Mouse (Mus musculus) midbrain, embryonic 14.5 days (tissue): ENCODE measurements around the gene Ppip5k1. TPM values are rescaled to one million over a fixed set of nuclear protein-coding genes. Genes with fewer than 3 reads are reported as not detected.
"Not testable (repeated sequence)": the region's sequence is repeated elsewhere in the genome, so short reads cannot be mapped to it uniquely, and the experiment has no call there.

Source experiments
- ATAC-seq: fragments of 200-750 bp; cut with Nextera tagmentation; 2 replicates; pipeline ENCODE4 v1.8.0; 2017; ENCODE audit warnings: moderate number of reproducible peaks, moderate library complexity; ENCODE audit not compliant: low FRiP score, low TSS enrichment
- DNase-seq: peaks from one replicate; pipeline ENCODE4 v3.0.0-alpha.2; 2015
- H3K27ac ChIP-seq: fragments of 300-500 bp; sonication (generic); replicated peaks from 2 replicates; pipeline ENCODE4 v1.5.1; 2014; ENCODE audit warnings: mild to moderate bottlenecking, low read depth, low read length, moderate library complexity
- H3K27me3 ChIP-seq: fragments of 300-500 bp; sonication (generic); 2 replicates; pipeline ENCODE4 v1.6.1; 2014; ENCODE audit warnings: low read length, control low read depth, mixed read lengths; ENCODE audit not compliant: control insufficient read depth, insufficient read depth
- H3K36me3 ChIP-seq: fragments of 300-500 bp; sonication (generic); 2 replicates; pipeline ENCODE4 v1.6.1; 2014; ENCODE audit warnings: low read length, control low read depth; ENCODE audit not compliant: control insufficient read depth, insufficient read depth
- H3K4me1 ChIP-seq: fragments of 300-500 bp; sonication (generic); 2 replicates; pipeline ENCODE4 v1.6.1; 2014; ENCODE audit warnings: mild to moderate bottlenecking, antibody characterized with exemption, low read length, control low read depth; ENCODE audit not compliant: control insufficient read depth, insufficient read depth
- H3K4me2 ChIP-seq: fragments of 300-500 bp; sonication (generic); 2 replicates; pipeline ENCODE4 v1.6.1; 2014; ENCODE audit warnings: mild to moderate bottlenecking, low read length, moderate library complexity
- H3K4me3 ChIP-seq: fragments of 300-500 bp; sonication (generic); replicated peaks from 2 replicates; pipeline ENCODE4 v1.5.1; 2014; ENCODE audit warnings: low read depth, low read length
- H3K9ac ChIP-seq: fragments of 300-500 bp; sonication (generic); replicated peaks from 2 replicates; pipeline ENCODE4 v1.6.1; 2014; ENCODE audit warnings: mild to moderate bottlenecking, low read length, moderate library complexity
- H3K9me3 ChIP-seq: fragments of 300-500 bp; sonication (generic); 2 replicates; pipeline ENCODE4 v1.6.1; 2016; ENCODE audit warnings: low read length, control low read depth, mixed read lengths; ENCODE audit not compliant: control insufficient read depth
- WGBS: fragments of 180-500 bp; shearing (Covaris S2); extraction: QIAGEN DNeasy Blood & Tissue Kit; methylation state at CpG from one replicate; pipeline ENCODE4 v1.1.7; 2014; 5-methylcytosine and 5-hydroxymethylcytosine counted together
- polyA plus RNA-seq: library from polyadenylated mRNA; unstranded; fragments of >200 nt; fragmentation: Nextera tagmentation; extraction: Ambion mirVana; gene quantifications from 2 replicates; pipeline ENCODE4 v1.2.1, GENCODE M21; 2014

Gene Ppip5k1
- 14.9 and 19.7 TPM in 2 replicates for polyA plus RNA-seq

DNA sequence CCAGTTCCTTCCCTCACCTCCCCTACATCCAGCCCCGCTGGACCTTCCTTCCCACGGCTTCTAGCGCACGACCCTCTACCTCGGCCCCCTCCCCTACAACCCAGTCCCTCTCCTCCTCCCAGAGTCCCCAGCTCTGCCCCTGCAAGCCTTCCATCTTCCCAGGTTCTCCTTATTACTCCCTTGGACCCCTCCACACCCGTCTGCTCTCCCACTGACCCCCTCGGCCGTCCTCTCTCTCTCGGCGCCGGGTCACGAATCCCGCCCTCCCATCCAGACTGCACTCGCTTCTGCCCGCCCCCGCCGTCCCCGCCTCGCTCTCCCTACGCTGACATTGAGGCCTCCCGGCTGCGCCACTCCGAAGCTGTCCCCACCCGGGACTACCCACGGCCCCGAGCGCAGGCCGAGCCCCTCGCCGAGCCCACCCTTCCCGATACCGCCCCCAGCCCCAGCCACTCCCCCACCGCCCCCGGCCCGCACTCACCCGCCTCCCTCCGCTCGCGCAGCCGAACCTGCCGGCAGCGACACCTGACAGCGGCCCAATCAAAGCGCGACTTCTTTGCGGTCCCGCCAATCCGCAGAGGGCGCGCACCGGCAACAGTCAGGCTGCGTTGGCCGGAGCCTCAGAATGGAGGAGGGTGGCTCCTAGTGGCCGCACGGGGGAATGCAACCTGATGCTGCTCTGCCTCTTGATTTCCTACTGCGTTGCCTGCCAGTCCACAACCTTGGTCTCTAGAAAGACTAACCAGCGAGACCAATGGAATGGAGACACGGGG, at the start of gene Ppip5k1:
Ppip5k1 (minus strand) TSS at position 577 of the 773 bp plus-strand sequence.
- ATAC-seq (peak; percentile 96), DNase-seq (peak; percentile 98)
- WGBS, result under 1% methylated on average over 57 of the region's 58 CpGs
- Histone ChIP-seq H3K9me3 (no peaks in the 10 kb centered on the region), H3K27ac (peak within 1 kb of the TSS; percentile 87), H3K9ac (peak within 1 kb of the TSS; percentile 75), H3K4me2 (peak within 1 kb of the TSS; percentile 55), H3K4me1 (peaks cover 14% of the 10 kb centered on the region), H3K27me3 (peaks cover 9% of the 10 kb centered on the region; the same call in 1 of the 2 replicates), H3K4me3 (peak within 1 kb of the TSS; percentile 58), H3K36me3 (no peaks in the 10 kb centered on the region)

DNA sequence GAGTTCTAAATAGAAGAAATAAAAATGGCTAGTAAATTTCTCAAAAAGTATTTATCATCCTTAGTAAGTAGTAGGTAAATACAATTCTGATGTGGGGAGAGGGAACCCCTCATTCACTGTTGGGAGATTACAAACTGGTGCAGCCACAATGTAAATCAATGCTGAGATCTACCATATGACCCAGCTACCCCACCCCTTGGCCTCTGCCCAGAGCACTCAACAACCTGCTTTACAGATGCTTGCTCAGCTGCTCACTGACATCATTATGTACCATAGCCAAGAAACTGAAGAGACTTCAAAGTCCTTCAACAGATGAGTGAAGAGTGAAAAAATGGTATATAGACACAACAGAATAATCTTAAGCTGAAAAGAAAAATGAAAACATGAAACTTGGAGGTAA, 48.1 kb upstream of the Ppip5k1 start:
- DNase-seq (no peak), ATAC-seq (no peak)
- Histone ChIP-seq H3K27ac (no peak overlapping the region), H3K4me3 (no peak overlapping the region), H3K27me3 (no peaks in the 10 kb centered on the region), H3K36me3 (no peaks in the 10 kb centered on the region), H3K4me2 (no peak overlapping the region), H3K9ac (no peak overlapping the region), H3K9me3 (no peaks in the 10 kb centered on the region), H3K4me1 (no peaks in the 10 kb centered on the region)

DNA sequence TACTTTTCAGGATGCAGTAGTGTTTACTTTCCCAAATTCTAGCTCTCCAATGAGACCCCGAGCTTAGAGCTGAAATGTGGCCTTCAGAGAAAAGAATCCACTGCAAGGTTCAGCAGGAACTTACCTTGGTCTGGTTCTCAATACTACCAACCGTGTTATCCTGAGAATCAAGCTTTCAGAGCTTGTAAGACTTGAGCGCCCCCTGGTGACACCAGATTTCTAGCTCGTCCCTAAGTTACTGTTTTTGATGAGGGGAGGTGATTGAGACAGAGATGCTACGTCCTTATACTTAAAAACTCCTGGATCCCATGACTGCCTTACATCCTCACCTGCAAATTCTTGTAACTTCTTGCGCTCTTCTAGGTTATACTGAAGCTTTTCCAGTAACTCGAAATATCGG, 41.4 kb upstream of the Ppip5k1 start:
- Histone ChIP-seq H3K36me3 (no peaks in the 10 kb centered on the region), H3K4me2 (no peak overlapping the region), H3K4me1 (no peaks in the 10 kb centered on the region), H3K27me3 (no peaks in the 10 kb centered on the region), H3K9ac (no peak overlapping the region), H3K4me3 (no peak overlapping the region), H3K9me3 (no peaks in the 10 kb centered on the region), H3K27ac (no peak overlapping the region)
- 15% methylated on average over 8 of the region's 8 CpGs for WGBS
- peak; percentile 96 for DNase-seq
- no peak for ATAC-seq

DNA sequence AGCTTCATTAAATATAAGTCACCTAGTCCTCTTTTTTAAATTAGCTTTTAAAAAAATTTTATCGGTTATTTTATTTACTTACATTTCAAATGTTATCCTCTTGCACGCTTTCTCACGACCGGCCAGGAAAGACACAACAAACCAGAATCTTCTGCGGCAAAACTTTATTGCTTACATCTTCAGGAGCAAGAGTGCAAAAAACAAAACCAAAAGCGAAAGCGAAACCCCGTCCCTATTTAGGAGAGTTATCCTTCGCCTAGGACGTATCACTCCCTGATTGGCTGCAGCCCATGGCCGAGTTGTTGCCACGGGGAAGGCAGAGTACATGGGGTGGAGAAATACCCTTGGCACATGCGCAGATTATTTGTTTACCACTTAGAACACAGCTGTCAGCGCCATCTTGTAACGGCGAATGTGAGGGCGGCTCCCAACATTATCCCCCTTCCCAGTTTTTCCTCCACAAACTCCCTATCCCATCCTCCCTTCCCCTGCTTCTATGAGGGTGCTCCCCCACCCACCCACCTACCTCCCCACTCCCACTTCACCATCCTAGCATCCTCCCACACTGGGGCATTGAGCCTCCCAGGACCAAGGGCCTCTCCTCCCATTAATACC, 31.9 kb upstream of the Ppip5k1 start, which contains the start of gene Strc:
Strc (minus strand) TSS at position 208 of the 615 bp plus-strand sequence.
- H3K27ac ChIP-seq, H3K36me3 ChIP-seq, H3K9ac ChIP-seq, H3K4me1 ChIP-seq, H3K27me3 ChIP-seq, ATAC-seq, H3K4me3 ChIP-seq, DNase-seq, H3K9me3 ChIP-seq, H3K4me2 ChIP-seq: not testable (repeated sequence)
- WGBS, result 97% methylated on average over 15 of the region's 17 CpGs

DNA sequence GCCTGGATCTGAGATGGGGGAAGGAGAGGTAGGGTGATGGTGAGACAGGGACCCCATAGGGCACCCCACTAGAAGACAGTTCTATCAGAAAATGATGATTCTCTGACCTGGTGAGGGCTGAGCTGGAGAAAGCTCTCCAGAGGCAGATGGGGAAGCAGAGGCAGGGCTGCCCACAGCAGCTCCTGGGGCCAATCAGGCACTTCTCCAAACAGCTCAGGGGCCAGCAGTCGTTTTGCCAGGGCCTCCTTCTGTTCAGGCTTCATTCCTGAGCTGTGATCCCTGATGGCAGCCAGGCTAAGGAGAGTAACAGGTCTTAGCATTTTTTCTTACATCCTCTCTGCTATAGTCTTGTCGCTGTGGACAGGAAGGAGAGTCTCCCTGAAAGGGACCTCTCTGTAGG, 19.6 kb upstream of the Ppip5k1 start:
- ATAC-seq (no peak), DNase-seq (no peak)
- Histone ChIP-seq H3K9me3 (no peaks in the 10 kb centered on the region), H3K27me3 (no peaks in the 10 kb centered on the region), H3K36me3 (no peaks in the 10 kb centered on the region), H3K4me1 (no peaks in the 10 kb centered on the region), H3K27ac (no peak overlapping the region), H3K9ac (no peak overlapping the region), H3K4me2 (no peak overlapping the region), H3K4me3 (no peak overlapping the region)
- WGBS, result 55% methylated on average over 2 of the region's 2 CpGs

DNA sequence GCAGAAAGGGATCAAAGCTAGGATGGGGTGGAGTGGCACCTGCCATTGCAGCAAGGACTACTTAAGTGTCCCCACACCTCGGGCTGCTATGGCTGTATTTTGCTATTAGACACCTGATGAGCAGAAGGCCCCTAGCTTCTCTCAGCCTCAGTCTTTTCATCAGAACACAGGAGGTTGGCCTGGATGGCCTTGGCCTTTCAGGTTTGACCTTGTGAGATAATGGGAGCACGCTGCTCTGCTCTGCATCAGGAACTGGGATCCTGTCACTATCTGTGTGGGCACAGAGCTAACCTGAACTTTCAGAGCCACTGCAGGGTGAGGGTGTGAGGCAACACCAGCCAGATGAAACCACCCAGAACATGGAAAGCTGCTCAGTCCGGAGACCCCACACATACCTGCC, 17.1 kb upstream of the Ppip5k1 start:
- no peak for ATAC-seq
- DNase-seq, result no peak
- Histone ChIP-seq H3K27ac (no peak overlapping the region), H3K4me3 (no peak overlapping the region), H3K36me3 (no peaks in the 10 kb centered on the region), H3K27me3 (no peaks in the 10 kb centered on the region), H3K4me1 (no peaks in the 10 kb centered on the region), H3K9ac (no peak overlapping the region), H3K9me3 (no peaks in the 10 kb centered on the region), H3K4me2 (no peak overlapping the region)
- WGBS, result 84% methylated on average over 3 of the region's 3 CpGs

DNA sequence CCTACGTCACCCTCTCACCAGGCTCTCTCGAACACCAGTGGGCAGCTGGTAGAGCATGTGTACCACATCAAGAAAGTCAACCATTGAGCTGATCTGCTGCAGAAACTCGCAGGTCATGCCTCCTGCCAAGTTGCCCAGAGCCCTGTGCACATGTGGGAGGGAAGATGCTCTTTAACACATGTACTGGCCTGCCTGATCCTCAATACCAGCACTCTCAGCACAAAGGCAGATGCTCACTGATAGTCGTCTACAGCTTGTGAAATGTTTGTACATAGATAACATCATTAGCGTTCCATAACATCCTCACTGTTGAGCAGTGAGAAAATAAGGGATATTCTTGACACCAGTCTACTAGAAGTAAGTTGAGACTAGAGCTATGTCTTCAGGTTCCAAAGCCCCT, 15.7 kb upstream of the Ppip5k1 start:
- Histone ChIP-seq H3K9ac (no peak overlapping the region), H3K36me3 (no peaks in the 10 kb centered on the region), H3K4me2 (no peak overlapping the region), H3K4me3 (no peak overlapping the region), H3K4me1 (no peaks in the 10 kb centered on the region), H3K27me3 (no peaks in the 10 kb centered on the region), H3K27ac (no peak overlapping the region), H3K9me3 (no peaks in the 10 kb centered on the region)
- 86% methylated on average over 5 of the region's 5 CpGs for WGBS
- no peak for ATAC-seq
- DNase-seq, result no peak

DNA sequence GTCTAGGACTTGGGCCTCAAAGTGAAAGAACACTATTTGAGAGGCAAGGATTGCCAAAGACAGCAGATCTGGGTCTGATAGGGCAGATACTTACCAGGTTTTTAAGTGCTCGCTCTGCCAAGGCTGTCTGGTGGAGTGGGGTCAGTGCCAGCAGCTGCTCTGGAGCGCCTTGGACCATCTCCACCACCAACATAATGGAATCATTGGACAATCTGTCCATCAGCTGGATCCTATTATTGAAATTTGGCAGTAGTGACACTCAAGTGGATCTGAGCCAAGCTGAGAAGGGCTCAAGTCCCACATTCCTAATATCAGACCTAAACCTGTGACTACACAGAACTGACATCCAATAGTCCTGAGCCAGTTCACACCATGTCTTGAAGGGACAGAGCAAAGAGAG, 13.6 kb upstream of the Ppip5k1 start:
- DNase-seq (peak; percentile 18), ATAC-seq (no peak)
- WGBS, result 82% methylated on average over 2 of the region's 2 CpGs

DNA sequence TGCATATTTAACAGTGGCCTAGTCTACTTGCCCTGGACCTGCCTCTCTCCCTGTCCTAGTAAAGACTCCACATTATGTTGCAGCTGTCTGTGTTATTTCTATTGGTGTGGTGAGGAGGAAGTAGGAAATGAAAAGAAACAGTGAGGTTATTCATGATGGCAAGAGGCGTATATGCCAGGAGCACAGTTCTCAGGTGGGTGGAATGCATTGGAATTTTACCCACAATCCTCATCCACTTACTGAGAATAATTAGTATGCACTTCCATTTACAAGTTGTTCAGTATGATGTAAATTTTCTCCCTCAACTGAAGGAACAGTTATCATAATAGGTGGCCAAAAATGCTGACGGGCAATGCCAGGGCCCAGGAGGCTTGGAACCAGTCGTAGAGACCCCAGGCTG, 8.5 kb upstream of the Ppip5k1 start:
- Histone ChIP-seq H3K4me3 (no peak overlapping the region), H3K27ac (no peak overlapping the region)

More for the DNA sequence above, 13.6 kb upstream of the Ppip5k1 start:
- H3K27me3 ChIP-seq, result no peaks in the 10 kb centered on the region
- H3K9ac ChIP-seq, result no peak overlapping the region
- H3K36me3 ChIP-seq, result no peaks in the 10 kb centered on the region
- H3K27ac ChIP-seq, result no peak overlapping the region
- no peak overlapping the region for H3K4me3 ChIP-seq
- no peaks in the 10 kb centered on the region for H3K9me3 ChIP-seq
- H3K4me1 ChIP-seq, result no peaks in the 10 kb centered on the region
- no peak overlapping the region for H3K4me2 ChIP-seq

More for the DNA sequence above, 8.5 kb upstream of the Ppip5k1 start:
- no peaks in the 10 kb centered on the region; the same call in 1 of the 2 replicates for H3K4me1 ChIP-seq
- no peak for ATAC-seq
- H3K4me2 ChIP-seq, result no peak overlapping the region
- 77% methylated on average over 3 of the region's 3 CpGs for WGBS
- H3K9ac ChIP-seq, result no peak overlapping the region
- DNase-seq, result no peak
- no peaks in the 10 kb centered on the region for H3K27me3 ChIP-seq
- H3K9me3 ChIP-seq, result no peaks in the 10 kb centered on the region
- H3K36me3 ChIP-seq, result no peaks in the 10 kb centered on the region
